Mouse (Mus musculus) hindbrain, embryonic 16.5 days (tissue): ENCODE data around the gene Zfp644. TPM values are rescaled to one million over a fixed set of nuclear protein-coding genes. Genes with fewer than 3 reads are reported as not detected.

ENCODE experiments used
- ATAC-seq: fragments of 200-750 bp; cut with Nextera tagmentation; 2 replicates; pipeline ENCODE4 v1.8.0; 2017; ENCODE audit warnings: moderate TSS enrichment, moderate library complexity
- H3K27ac ChIP-seq: fragments of 300-500 bp; sonication (generic); 2 replicates; pipeline ENCODE4 v1.5.1; 2014; ENCODE audit warnings: low read depth, mild to moderate bottlenecking, control low read depth, low read length, moderate library complexity
- H3K27me3 ChIP-seq: fragments of 300-500 bp; sonication (generic); replicated peaks from 2 replicates; pipeline ENCODE4 v1.6.1; 2014; ENCODE audit warnings: low read length; ENCODE audit not compliant: control insufficient read depth, insufficient read depth
- H3K36me3 ChIP-seq: fragments of 300-500 bp; sonication (generic); 2 replicates; pipeline ENCODE4 v1.6.1; 2014; ENCODE audit warnings: mild to moderate bottlenecking, low read length, moderate library complexity, mixed read lengths; ENCODE audit not compliant: control insufficient read depth, insufficient read depth
- H3K4me1 ChIP-seq: fragments of 300-500 bp; sonication (generic); 2 replicates; pipeline ENCODE4 v1.6.1; 2014; ENCODE audit warnings: low read depth, low read length; ENCODE audit not compliant: control insufficient read depth, insufficient read depth
- H3K4me2 ChIP-seq: fragments of 300-500 bp; sonication (generic); 2 replicates; pipeline ENCODE4 v1.6.1; 2014; ENCODE audit warnings: mild to moderate bottlenecking, low read length, control low read depth, moderate library complexity
- H3K4me3 ChIP-seq: fragments of 300-500 bp; sonication (generic); 2 replicates; pipeline ENCODE4 v1.5.1; 2014; ENCODE audit warnings: mild to moderate bottlenecking, low read length, control low read depth, moderate library complexity
- H3K9ac ChIP-seq: fragments of 300-500 bp; sonication (generic); 2 replicates; pipeline ENCODE4 v1.6.1; 2014; ENCODE audit warnings: low read depth, mild to moderate bottlenecking, control low read depth, low read length, moderate library complexity
- H3K9me3 ChIP-seq: fragments of 300-500 bp; sonication (generic); 2 replicates; pipeline ENCODE4 v1.6.1; 2014; ENCODE audit warnings: mild to moderate bottlenecking, low read length, moderate library complexity; ENCODE audit not compliant: control insufficient read depth
- WGBS: fragments of 180-500 bp; shearing (Covaris S2); extraction: QIAGEN DNeasy Blood & Tissue Kit; methylation state at CpG from one replicate; pipeline ENCODE4 v1.1.7; 2014; 5-methylcytosine and 5-hydroxymethylcytosine counted together
- polyA plus RNA-seq: library from polyadenylated mRNA; unstranded; fragments of >200 nt; fragmentation: Nextera tagmentation; extraction: Ambion mirVana; gene quantifications from 2 replicates; pipeline ENCODE4 v1.2.1, GENCODE M21; 2015

Zfp644 gene
- polyA plus RNA-seq, 1 experiment from 2014 or later: 55.5 TPM

GRCm38 (mm10) chr5:106641876-106642275 lies 55.2 kb downstream of the Zfp644 start:
- H3K27ac ChIP-seq: no peak overlapping the region
- H3K4me1 ChIP-seq: 0 out of 2 replicates have a peak, but pooled peaks cover 2% of the 10 kb centered on the region
- H3K9me3 ChIP-seq: no peaks in the 10 kb centered on the region
- H3K4me2 ChIP-seq: no peak overlapping the region
- ATAC-seq: peak; percentile 17; the same call in 1 of the 2 replicates
- WGBS: 69% methylated on average over 3 of the region's 3 CpGs
- no peak overlapping the region for H3K9ac ChIP-seq
- H3K36me3 ChIP-seq: peaks cover 7% of the 10 kb centered on the region; the same call in 1 of the 2 replicates
- H3K27me3 ChIP-seq: no peaks in the 10 kb centered on the region
- no peak overlapping the region for H3K4me3 ChIP-seq

- Histone ChIP-seq H3K9ac (no peak overlapping the region), H3K9me3 (no peaks in the 10 kb centered on the region), H3K36me3 (peaks cover 9% of the 10 kb centered on the region; the same call in 1 of the 2 replicates), H3K4me2 (no peak overlapping the region), H3K27me3 (no peaks in the 10 kb centered on the region), H3K4me3 (no peak overlapping the region), H3K27ac (no peak overlapping the region), H3K4me1 (no peaks in the 10 kb centered on the region)
- no peak for ATAC-seq
- 48% methylated on average over 5 of the region's 5 CpGs for WGBS
Observed at GRCm38 (mm10) chr5:106640235-106640809, 56.8 kb downstream of the Zfp644 start.

DNA sequence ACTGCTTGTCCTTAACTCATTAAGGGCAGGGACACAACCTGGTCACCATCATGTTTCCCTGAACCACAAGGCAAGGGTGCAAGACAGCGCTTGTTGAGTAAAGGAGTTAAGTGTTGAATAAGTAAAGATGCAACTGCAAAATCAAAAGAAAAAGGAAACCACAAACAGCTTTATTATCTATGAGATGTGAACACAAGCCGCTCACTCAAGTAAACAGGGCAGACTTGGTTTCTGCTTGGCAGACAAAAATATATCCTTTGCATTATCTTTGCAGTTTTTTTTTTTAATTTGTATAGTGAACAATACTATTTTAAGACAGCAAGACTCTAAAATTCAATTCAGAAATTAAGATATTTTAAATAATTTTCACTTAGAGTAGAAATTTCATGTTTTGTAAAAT lies 57.5 kb downstream of the Zfp644 start:
- Histone ChIP-seq H3K4me1 (no peaks in the 10 kb centered on the region), H3K9me3 (no peaks in the 10 kb centered on the region), H3K4me2 (no peak overlapping the region), H3K27ac (no peak overlapping the region), H3K4me3 (no peak overlapping the region), H3K36me3 (peaks cover 14% of the 10 kb centered on the region), H3K27me3 (no peaks in the 10 kb centered on the region), H3K9ac (no peak overlapping the region)
- WGBS: 90% methylated on average over 2 of the region's 2 CpGs
- no peak for ATAC-seq

GRCm38 (mm10) chr5:106636423-106636946 lies 60.6 kb downstream of the Zfp644 start:
- Histone ChIP-seq H3K4me3 (no peak overlapping the region), H3K9ac (no peak overlapping the region), H3K9me3 (no peaks in the 10 kb centered on the region), H3K27ac (no peak overlapping the region), H3K27me3 (no peaks in the 10 kb centered on the region), H3K4me2 (no peak overlapping the region), H3K36me3 (peaks cover 20% of the 10 kb centered on the region), H3K4me1 (no peaks in the 10 kb centered on the region)
- no peak for ATAC-seq
- 91% methylated on average over 13 of the region's 13 CpGs for WGBS

DNA sequence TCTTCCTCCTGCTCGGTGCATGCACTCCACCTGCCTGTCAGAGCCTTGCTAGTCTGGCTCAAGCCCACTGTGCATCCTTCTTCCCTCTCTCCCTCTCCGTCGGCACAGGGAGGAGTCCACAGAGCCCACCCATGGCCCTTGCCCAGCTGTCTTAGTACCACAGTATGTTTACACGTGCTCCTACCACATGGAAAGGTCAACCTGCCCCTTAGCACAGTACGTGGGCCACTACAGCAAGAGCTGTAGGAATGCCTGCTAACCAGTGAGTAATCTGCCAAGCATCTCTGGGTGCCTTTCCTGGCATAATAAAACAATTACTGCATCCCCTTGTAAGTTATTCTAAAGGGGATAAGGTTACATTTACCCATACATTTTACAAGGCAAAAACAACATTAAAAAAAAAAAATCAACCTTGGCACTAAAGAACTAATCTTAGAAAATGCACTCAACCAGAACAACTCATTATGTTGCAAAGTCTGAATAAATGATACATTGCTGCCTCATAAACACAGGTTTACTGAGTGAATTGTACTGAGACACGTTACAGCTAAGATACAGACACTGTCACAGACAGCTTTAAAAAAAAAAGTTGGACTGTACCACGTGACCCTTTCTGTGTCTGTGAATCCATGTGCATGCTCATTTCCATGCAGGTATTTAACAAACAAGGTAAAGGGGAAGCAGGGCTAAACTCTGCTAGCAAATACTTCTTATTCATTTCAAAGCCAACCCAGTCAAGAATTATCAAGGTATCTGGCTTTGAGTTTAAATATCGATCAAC lies 68.5 kb downstream of the Zfp644 start:
- Histone ChIP-seq H3K27ac (no peak overlapping the region), H3K4me3 (no peak overlapping the region), H3K4me1 (peaks cover 4% of the 10 kb centered on the region; the same call in 1 of the 2 replicates), H3K4me2 (no peak overlapping the region), H3K36me3 (no peaks in the 10 kb centered on the region), H3K27me3 (no peaks in the 10 kb centered on the region), H3K9me3 (no peaks in the 10 kb centered on the region), H3K9ac (no peak overlapping the region)
- 65% methylated on average over 8 of the region's 8 CpGs for WGBS
- ATAC-seq: no peak

- H3K36me3 ChIP-seq: no peaks in the 10 kb centered on the region
- H3K9me3 ChIP-seq: no peaks in the 10 kb centered on the region
- H3K27ac ChIP-seq: no peak overlapping the region
- WGBS: 95% methylated on average over 4 of the region's 4 CpGs
- H3K9ac ChIP-seq: no peak overlapping the region
- H3K4me3 ChIP-seq: no peak overlapping the region
- no peaks in the 10 kb centered on the region for H3K27me3 ChIP-seq
- 0 out of 2 replicates have a peak, but pooled peaks cover under 1% of the 10 kb centered on the region for H3K4me1 ChIP-seq
- ATAC-seq: no peak
- H3K4me2 ChIP-seq: no peak overlapping the region
Observed at GRCm38 (mm10) chr5:106623337-106623736, 73.8 kb downstream of the Zfp644 start.

DNA sequence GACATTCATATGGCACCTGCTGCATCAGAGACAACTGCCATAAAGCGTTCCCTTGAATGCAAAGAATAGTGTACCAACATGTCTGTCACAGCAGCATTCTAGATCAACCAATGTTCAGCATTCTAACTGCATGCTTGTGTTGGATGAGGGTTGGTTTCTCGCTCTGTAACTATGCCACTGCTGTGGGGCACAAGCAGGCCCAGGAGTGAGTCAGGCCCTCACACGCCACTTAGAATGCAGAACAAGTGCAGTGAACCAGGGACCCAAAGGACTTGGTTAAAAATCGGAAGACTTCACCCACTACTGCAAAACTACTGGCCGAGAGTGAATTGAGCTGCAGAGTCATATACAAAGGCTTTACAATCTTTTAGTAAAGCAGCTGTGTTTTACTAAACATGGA lies 74.9 kb downstream of the Zfp644 start:
- H3K27ac ChIP-seq: no peak overlapping the region
- ATAC-seq: no peak
- H3K9ac ChIP-seq: no peak overlapping the region
- H3K36me3 ChIP-seq: no peaks in the 10 kb centered on the region
- no peaks in the 10 kb centered on the region for H3K27me3 ChIP-seq
- no peak overlapping the region for H3K4me2 ChIP-seq
- H3K9me3 ChIP-seq: no peaks in the 10 kb centered on the region
- no peak overlapping the region for H3K4me3 ChIP-seq
- WGBS: 87% methylated on average over 5 of the region's 5 CpGs
- no peaks in the 10 kb centered on the region for H3K4me1 ChIP-seq

DNA sequence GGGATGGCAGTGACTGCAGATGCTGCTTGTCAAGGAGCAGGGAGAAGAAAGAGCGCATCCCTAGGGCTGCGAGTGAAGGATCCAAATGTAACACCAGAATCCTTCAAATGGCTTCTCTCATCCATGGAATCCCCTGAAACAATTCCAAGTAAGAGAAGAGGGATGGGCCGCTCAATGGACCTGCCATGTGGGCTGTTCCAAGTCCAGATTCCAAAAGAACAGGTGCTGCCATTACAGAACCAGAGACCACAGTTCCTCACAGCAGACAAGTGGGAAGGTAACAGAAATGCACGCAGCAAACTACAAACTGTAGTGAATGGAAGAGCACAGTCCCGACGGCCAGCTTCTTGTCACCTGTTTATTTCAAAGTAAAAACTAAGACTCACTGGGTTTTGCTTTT lies 76.6 kb downstream of the Zfp644 start:
- Histone ChIP-seq H3K9ac (no peak overlapping the region), H3K9me3 (no peaks in the 10 kb centered on the region), H3K4me3 (no peak overlapping the region), H3K27ac (no peak overlapping the region), H3K4me2 (no peak overlapping the region), H3K4me1 (no peaks in the 10 kb centered on the region), H3K27me3 (no peaks in the 10 kb centered on the region), H3K36me3 (no peaks in the 10 kb centered on the region)
- WGBS: 92% methylated on average over 6 of the region's 6 CpGs
- ATAC-seq: no peak

DNA sequence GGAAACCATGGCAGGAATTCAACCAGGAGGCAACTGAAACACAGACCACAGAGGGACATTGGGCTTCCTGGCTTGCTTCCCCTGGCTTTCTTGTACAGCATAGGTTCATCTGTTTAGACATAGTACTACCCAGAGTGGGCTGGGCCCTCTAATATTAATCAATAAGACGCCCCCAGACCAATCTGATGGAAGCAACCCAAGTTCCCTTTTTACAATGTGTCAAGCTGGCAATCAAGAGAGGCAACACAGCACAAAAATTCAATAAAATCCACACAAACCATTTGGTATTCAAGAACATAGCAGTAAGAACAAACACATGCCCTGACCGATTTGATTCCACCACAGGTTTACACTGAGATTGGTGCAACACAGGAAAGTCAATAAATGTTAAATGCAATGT lies 82.1 kb downstream of the Zfp644 start:
- no peaks in the 10 kb centered on the region for H3K4me1 ChIP-seq
- no peak overlapping the region for H3K9ac ChIP-seq
- no peak for ATAC-seq
- H3K4me3 ChIP-seq: no peak overlapping the region
- H3K36me3 ChIP-seq: no peaks in the 10 kb centered on the region
- H3K4me2 ChIP-seq: no peak overlapping the region
- WGBS: 93% methylated on average over 2 of the region's 2 CpGs
- H3K9me3 ChIP-seq: no peaks in the 10 kb centered on the region
- no peaks in the 10 kb centered on the region for H3K27me3 ChIP-seq
- no peak overlapping the region; the same call in 1 of the 2 replicates for H3K27ac ChIP-seq
